Mouse (Mus musculus): ENCODE data around the gene Stk38.

DNA sequence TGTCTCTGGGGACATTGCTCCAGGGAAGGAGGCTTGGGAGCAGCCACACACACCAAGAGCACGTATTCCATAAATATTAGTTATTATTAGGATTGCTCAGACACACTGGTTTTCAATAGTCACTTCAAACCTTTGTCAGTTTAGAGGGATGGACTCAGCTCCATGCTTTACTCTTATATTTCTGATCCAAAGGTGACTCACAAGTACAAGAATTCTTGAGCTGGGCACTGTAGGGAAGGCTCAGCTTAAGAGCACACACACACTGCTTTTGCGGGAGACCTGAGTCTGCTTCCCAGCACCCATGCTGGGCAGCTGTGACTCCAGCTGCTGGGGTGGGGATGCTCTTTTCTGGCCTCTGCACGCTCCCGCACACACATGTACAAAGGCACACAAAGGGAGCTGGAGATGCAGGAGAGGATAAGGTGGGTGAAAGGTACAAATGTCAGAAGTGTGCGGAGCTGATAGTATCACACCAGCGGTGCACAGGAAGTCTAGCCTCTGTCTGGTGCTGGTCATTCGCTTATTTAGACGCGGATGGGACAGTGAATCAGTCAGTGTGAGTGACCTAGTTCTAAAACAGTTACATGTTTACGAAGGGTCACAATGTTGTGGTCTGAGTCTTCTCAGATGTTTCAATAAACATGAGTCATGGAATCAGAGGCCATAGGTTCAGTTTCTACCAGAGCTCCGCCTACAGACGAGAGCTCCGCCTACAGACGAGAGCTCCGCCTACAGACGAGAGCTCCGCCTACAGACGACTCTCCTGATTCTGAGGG is 76.2 kb downstream of the Stk38 start:
- TF ChIP-seq HCFC1 (IDR thresholded peaks at IDR 0.05; ENCODE audit: borderline replicate concordance, insufficient read depth, low read length) (no peak), CHD2 (IDR thresholded peaks at IDR 0.05; ENCODE audit: low read depth, low read length) (no peak), MAFK (IDR thresholded peaks at IDR 0.05; ENCODE audit: insufficient read depth, low read depth, low read length) (no peak), ZNF384 (IDR thresholded peaks at IDR 0.05; ENCODE audit: low read depth, low read length) (no peak), ZC3H11A (IDR thresholded peaks at IDR 0.05; ENCODE audit: borderline replicate concordance, low read depth, low read length) (no peak)
